Mouse (Mus musculus) testis, adult 2 months (tissue): ENCODE measurements around the gene Hist2h3c1.

Experiments
- CTCF ChIP-seq: fragments of 200-500 bp; IDR thresholded peaks from 2 replicates; pipeline ENCODE4 v1.5.1; 2012; ENCODE audit warnings: low read depth, mild to moderate bottlenecking, inconsistent platforms, low read length, moderate library complexity; ENCODE audit not compliant: control insufficient read depth, insufficient read depth, insufficient replicate concordance
- POLR2A ChIP-seq: fragments of 200-500 bp; IDR thresholded peaks from 2 replicates; pipeline ENCODE4 v1.6.1; 2012; ENCODE audit warnings: low read depth, mild to moderate bottlenecking, inconsistent platforms, low read length, moderate library complexity; ENCODE audit not compliant: control insufficient read depth

- TF ChIP-seq CTCF: no peak
- no peak for TF ChIP-seq POLR2A
Measured at GRCm38 (mm10) chr3:96261623-96262022, 15.1 kb downstream of the Hist2h3c1 start.
